Mouse (Mus musculus) layer of hippocampus, adult 9-10 months (tissue): Measurements from ENCODE around the gene Scn4b.

ENCODE experiments used
- DNase-seq: peaks from one replicate; pipeline ENCODE4 v3.0.0; 2022; ENCODE audit warnings: low spot score

Scn4b gene

DNA sequence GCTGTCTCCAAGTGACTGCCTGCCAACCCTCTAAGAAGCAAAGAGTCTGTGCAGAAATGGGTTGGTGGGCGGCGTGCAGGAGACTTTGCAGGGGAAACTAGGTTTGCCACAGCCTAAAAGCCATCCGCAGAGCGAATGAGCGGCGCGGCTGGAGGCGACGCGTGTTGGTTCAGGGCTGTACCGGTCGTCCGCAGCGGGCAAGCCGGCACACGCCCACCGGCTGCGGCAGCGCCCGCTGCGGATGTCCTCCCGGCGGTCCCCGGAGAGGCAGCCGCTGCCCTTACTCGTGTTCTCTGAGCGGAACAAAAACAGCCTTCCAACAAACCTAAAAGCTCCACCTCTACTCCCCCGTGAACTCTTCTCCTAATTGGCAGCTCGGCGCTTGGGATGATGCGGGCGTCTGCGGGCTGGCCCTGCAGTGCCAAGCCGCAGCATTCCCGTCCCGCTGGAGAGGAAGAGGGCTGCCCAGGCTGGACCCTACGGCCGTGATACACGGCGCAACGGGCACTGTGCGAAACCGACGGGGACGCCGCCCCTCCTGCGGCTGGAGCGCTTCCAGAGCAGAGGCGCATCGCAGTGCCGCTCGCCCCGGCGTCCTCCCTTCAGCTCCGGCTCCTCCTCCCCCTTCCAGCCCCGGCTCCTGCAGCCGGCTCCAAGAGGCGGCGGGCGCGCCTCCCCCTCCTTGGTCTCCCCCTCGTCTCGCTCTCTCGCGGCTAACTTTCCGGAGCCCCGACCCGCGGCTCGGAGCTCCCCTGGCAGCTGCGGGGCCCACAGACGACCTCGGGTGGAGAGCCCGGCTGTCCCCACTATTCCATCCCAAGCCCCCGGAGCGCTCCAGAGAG is at the start of gene Scn4b:
TSS of gene Scn4b (plus strand) at position 205 of the 842 bp plus-strand sequence.
- DNase-seq, result no peak

DNA sequence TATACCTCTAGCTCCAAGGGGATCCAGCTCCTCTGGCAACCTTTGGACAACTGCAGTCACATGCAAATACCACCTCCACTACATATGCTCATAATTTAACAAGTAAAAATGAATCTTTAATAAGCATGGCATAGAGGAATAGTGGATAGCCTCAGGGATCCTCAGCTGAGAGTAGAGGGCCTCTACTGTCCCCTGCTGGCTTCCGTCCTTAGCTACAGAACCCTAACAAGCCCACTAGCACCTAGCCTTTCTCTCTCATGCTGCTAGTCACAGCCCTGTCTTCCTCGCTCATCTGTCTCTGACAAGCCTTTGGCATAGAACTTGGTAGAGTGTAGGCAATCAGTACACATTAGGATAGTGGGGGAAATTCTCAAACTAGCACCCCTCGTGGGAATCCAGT is 47.4 kb upstream of the Scn4b start:
- DNase-seq, result no peak

DNA sequence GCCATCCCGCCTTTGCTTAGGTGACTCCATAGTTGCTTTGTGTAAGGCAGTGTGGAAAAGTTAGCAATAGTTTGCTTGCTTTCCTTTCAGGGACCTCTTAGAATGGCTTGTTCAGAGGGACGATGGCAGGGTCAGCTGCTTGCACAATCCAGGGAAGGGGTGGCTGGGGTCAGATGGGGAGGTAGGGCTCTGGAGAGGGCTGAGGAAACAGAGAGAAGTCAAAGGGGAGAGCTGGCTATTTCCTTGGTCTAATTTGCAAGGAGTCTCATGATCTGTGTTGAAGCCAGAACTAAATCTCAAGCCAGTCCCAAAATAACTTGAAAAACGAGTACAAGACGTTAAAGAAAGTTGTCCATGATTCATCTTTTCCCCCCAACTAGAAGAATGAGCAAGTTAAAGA is 45.6 kb upstream of the Scn4b start:
- no peak for DNase-seq

GRCm38 (mm10) chr9:45095149-45095937 is 42.9 kb upstream of the Scn4b start:
- no peak for DNase-seq

DNA sequence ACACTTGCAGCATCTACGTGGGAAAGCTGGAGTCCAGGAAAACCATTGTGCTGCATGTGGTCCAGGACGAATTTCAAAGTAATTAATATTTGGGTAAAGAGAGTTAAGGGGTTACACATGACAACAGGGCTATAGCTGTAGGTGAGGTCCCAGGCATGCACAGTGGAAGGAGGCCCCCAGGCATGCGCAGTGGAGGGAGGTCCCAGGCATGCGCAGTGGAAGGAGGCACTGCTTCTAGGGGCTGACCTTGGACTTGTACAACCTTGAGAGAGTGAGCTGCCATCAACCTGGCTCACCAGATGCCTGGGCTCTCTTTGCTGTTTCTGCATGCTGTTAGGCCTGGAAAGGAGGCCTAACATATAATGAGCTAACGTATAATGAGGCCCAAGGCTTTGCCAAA is 40.3 kb upstream of the Scn4b start:
- no peak for DNase-seq

DNA sequence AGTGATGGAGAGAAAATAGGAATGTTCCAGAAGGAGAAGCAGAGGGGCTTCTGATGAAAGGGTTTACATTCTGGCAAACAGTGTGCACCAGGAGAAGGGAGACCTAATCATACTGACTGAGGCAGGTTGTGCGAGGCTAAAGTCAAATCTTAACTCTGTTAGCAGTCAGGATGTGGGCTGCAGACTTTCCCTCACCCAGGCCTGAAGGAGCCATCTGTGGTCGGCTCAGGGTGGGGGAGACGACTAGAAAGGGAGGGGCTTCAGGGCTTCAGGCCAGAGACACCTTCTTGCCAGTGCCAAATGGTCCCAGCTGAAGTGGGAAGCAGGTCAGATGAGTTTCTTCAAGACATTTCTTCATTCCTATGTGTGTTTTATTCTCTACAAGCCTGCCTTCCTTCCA is 39.8 kb upstream of the Scn4b start:
- DNase-seq, result no peak

DNA sequence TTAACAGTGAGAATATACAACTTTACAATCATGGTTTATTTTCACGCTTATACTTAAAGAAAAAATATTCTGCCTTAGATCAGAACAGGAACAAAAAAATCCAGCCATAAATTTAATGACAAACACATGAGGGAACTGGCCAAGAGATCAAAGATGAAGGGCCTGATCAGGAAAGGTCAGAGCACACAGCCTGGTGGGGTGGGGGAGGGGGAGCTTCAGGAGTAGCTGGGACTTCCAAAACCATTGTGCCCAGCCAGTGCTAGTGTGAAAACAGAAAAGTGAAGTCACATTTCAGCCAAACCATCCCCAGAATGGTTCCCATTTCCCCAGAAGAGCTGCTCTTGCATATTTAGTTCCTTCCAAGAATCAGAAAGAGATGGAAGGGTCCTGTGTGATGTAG is 35.7 kb upstream of the Scn4b start:
- DNase-seq, result no peak

DNA sequence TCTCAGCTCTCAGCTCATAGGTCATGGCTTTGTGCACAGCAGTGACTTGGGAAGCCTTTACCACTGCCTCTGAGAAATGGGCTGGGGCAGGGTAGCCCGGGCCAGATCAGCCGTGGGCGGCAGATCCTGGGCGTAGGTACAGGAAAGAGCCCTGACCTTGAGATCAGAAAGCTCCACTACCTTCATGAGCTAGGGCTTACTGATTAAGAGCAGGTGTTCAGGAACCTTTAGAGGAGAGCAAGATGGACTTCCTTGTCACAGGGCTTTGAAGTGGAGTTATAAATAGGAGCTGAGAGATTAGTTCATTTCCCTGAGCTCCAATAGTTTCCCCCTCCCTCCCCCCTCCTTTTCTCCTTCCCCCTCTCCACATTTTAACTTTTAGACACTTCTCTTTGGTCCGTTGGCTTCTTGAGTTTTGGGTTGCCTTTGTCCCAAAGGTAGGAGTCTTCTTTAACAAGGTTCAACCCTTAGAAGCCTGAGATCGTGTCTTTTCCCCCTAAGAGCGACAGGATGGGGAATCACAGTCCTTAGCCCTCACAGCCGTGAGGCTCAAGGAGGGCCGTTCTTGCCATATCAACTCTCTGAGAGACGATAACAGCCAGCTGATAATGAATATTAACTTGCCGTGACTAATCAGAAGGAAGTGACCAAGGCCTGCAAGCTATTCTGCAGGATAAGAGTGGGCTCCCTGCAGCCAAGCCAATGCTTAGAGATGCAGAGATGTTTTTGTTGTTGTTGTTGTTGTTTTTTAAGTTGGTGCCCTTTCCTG is 34.8 kb upstream of the Scn4b start:
- DNase-seq, result no peak

- DNase-seq, result no peak
Observed at GRCm38 (mm10) chr9:45105596-45106374, 32.4 kb upstream of the Scn4b start.

DNA sequence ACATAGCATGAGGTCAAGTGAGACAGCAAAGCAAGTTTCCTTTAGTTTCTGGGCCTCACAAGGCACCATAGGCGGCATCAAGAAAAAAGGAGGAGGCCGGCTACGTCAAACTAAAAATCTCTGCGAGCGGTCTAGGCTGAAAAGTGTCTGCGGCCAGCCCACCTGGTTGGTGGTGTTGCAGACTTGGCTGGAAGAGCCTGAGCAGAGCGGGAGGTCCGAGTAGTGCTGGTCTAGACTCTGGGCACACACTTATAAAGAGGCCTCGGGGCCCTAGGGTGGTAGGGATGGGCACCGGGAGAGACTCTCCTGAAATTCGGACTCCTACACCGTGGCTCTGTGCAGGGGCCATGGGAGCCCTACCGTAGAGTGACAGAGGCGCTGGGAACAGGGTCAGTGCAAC is 22.5 kb upstream of the Scn4b start:
- no peak for DNase-seq

DNA sequence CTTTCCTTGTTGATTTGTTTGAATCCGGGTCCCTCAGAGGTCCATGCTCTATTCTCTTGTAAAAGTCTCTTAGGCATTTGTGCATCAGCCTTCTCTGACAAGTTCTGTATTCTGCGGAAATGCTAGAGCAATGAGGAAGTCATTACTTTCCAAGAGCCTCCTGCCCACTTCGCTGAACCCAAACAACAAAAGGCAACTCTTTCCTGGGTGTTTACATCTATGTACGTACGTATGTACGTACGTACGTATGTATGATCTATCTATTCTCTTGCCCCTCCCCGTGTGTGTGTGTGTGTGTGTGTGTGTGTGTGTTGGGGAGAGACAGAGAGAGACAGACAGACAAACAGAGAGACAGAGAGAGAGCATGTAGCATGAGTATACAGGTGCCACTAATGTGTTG is 21.4 kb upstream of the Scn4b start:
- no peak for DNase-seq

GRCm38 (mm10) chr9:45117741-45118431 is 20.3 kb upstream of the Scn4b start, which contains the start of gene Scn2b:
Gene Scn2b, plus strand, starts transcription at chr9:45117782.
- no peak for DNase-seq

GRCm38 (mm10) chr9:45118552-45118951 is 19.6 kb upstream of the Scn4b start:
- DNase-seq, result no peak

- no peak for DNase-seq
Observed at GRCm38 (mm10) chr9:45119316-45119953, 18.8 kb upstream of the Scn4b start.

- DNase-seq, result no peak
Observed at GRCm38 (mm10) chr9:45119954-45120530, 18.2 kb upstream of the Scn4b start.

DNA sequence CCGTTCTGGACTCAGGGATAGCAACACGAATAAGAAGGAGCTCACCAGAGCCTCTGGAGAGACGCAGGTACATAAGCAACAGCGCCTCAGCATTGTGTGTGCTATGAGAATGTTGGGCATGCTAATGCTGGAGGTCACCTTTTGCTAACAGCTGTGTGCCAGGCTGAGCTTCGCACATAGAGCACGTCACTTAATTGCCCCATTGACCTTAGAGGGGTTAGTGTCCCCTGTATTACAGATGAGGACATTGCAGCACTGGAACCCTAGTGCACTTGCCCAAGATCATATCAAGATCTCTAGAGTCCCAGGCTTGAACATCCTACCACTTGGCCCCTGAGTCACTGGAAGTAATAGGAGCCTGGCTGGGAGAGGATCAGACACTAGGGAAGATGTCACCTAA is 17.6 kb upstream of the Scn4b start:
- no peak for DNase-seq

DNA sequence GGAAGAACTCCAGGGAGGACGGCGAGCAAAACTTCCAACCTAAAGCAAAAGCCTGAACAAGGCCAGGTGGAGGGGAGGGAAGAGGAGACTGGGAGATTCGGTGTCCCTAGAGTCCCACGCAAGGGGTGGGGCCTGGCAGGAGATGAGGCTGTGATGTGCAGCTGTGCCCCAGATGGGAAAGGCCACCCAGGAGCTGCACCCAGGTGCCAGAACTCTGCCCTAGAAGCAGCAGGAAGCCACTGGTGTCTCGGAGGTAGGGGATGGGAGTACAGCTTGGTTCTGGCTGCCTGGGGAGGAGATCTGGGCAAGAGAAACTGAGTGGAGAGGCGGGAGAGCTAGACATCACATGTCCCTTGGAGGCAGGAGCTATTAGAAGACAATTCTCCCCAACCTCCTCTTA is 17.2 kb upstream of the Scn4b start:
- no peak for DNase-seq

DNA sequence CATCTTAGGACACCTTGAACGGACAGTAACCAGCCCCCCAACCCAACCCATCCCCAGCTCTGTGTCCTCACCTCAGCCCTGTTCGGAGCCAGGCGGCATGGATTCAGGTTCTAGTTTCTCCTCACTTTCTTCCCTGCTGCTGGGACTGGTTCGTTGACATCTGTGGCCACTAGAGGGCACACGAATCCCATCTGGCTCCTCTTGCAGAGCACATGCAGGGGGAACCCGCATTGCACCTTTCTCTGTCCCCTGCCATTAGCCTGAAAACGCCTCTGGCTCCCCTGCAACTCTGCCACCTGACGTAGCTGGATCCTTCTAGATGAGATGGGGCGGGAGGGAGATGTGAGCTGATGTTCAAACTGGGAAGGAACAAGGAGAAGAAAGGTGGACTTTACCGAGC is 16.4 kb upstream of the Scn4b start:
- DNase-seq, result peak; percentile 38

- peak; percentile 45 for DNase-seq
Observed at GRCm38 (mm10) chr9:45122209-45122761, 15.9 kb upstream of the Scn4b start.

DNA sequence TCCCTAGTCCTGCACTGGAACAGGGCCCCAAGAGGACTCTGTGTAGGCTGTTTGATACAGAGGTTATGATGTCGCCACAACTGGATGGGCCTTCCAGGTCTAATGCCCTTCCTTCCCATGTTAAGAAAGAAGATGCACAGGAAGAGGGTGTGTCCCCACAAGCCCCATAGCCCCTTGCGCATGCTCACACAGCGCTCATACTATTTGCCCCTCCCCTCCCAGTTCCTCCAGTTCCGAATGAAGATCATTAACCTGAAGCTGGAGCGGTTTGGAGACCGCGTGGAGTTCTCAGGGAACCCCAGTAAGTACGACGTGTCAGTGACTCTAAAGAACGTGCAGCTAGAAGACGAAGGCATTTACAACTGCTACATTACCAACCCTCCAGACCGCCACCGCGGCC is 13.0 kb upstream of the Scn4b start:
- DNase-seq, result no peak
